Mouse (Mus musculus) telencephalon, adult 2 months (tissue): ENCODE data around the gene Cenpu.
A peak's percentile ranks its signal among the peaks of the same experiment; 100 is the strongest.

Experiments
- DNase-seq: peaks from one replicate; pipeline ENCODE4 v3.0.0-alpha.2; 2011; ENCODE audit warnings: low read depth, low spot score

The Cenpu gene

GRCm38 (mm10) chr8:46551615-46552440 lies at the start of gene Cenpu:
Cenpu (plus strand) TSS chr8:46552028.
- peak; percentile 99 for DNase-seq

DNA sequence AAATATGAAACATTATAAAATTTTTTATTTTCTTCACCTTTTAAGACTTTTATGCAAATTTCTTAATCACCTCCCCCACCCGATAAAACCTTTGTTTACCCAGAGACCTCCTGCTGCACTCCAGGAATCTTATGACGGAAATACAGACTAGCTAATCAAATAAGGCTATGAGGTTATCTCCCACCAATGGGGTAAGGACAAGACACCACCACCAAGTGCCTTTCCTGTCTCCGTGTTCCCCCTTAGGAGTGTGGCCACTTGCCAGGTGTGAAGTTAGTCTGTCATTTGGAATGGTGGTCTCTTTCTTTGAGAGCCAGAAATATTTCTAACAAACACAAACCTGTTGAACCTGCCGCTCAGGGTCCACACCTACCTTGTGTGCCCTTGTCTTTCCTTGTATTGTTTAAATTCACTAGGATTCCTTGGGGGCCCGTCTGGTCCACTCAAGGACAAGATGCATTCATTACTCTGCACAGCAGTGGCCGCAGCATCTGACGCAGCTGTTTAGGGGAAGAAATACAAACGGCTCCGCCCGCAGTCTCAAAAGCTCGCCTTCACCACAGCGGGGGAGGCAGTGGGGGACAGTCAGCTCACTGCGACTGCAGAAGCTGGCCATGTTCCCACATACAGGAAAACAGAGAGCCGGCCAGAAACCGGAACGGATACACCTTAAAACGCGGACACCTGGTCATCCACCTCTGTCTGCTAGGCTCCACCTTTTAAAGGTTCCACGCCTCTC lies 49.3 kb upstream of the Cenpu start:
- DNase-seq: no peak

GRCm38 (mm10) chr8:46503072-46503695 lies 48.6 kb upstream of the Cenpu start:
- no peak for DNase-seq

GRCm38 (mm10) chr8:46504196-46504595 lies 47.6 kb upstream of the Cenpu start:
- no peak for DNase-seq

- no peak for DNase-seq
These were observed 43.1 kb upstream of the Cenpu start for GRCm38 (mm10) chr8:46508488-46509395.

GRCm38 (mm10) chr8:46509474-46509873 lies 42.4 kb upstream of the Cenpu start:
- DNase-seq: no peak

GRCm38 (mm10) chr8:46511336-46511735 lies 40.5 kb upstream of the Cenpu start:
- DNase-seq: no peak

GRCm38 (mm10) chr8:46512538-46512937 lies 39.3 kb upstream of the Cenpu start:
- DNase-seq: no peak

GRCm38 (mm10) chr8:46514027-46514426 lies 37.8 kb upstream of the Cenpu start:
- DNase-seq: no peak

DNA sequence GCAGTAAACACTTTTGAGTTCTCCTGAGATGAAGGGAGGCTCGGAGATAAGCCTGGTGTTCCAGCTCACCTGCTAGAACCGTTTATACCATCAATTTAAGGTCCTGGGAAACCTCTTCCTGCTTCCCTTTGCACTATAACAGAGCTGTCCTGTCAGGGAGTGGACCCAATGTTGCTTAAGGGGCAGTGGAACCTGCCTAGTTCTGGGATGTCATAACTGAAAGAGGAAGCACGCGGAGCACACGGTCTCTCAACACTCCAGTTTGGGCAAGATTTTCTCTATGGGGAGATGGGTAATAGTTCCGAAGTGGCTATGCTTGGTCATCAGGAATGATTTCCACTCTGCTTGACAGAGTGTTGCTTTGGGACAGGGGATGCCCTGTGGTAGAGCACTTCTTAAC lies 31.2 kb upstream of the Cenpu start:
- no peak for DNase-seq

DNA sequence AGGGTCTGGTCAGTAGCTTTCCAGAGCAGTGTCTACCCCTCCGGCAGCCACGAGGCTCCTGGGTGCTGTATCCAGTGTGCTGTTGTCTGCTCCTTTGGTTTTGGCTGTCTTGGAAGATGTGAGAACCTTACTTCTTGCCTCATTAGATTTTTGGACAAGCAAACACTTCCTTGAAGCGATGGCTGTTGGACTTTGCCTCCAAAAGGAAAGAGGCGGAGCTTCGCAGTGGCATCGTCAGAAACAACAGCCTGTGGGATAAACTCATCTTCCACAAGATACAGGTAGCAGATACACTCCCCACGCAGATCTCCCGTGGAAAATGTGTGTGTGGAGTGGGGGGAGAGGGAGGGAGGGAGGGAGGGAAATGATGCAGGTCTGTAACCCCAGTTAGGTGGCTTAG lies 25.7 kb upstream of the Cenpu start:
- no peak for DNase-seq

DNA sequence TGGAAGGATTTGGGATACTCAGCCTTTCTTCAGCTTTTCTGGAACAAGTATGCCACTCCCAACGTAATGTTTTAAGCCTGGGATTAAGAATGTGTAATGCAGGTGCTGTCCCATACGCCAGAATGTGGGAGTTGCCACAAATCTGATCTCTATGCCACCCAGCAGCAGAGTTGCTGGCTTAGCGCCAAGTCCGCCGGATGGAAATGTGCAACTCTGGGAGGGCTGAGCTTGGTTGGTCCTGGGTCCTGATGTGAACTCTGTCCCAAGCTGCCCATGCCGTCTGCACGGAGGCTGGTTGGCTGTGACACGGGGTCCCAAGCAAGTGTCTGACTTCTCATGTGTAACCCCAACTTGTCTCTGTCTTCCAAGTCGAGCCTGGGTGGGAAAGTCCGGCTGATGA lies 25.0 kb upstream of the Cenpu start:
- DNase-seq: no peak

DNA sequence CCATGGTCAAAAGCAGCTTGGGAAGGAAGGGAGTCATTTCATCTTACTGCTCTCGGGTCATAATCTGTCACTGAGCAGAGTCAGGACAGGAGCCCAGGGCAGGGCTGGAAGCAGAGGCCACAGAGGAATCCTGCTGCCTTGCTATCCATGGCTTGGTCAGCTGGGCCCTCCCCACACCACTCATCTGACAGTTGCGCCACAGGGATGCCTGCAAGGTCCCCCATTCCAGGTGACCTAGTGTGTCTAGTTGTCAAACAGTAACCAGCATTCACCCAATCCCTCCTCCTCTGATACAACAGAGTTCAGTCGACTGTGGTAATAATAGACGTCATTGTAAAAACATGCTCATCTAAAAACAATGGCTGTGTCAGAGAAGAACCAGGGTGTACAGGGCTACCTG lies 22.3 kb upstream of the Cenpu start:
- no peak for DNase-seq

DNA sequence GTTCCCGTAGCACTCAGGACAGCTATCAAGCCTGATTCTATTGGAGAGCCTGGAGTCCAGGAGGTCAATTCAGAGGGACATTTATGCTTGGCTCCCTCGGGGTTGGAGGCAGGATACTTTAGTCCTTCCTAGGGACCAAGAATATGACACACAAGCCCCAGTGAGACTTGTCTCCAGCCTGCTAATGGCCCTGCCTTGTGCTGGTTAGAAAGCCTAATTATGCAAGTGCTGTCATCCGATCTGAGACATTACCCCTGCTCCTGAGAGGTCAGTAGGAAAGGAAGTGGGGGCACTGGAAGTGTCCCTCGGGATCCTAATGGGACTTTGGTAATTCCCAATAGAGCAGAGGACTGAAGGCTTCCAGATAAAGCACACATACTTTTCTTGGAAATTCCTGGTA lies 21.3 kb upstream of the Cenpu start:
- DNase-seq: no peak

DNA sequence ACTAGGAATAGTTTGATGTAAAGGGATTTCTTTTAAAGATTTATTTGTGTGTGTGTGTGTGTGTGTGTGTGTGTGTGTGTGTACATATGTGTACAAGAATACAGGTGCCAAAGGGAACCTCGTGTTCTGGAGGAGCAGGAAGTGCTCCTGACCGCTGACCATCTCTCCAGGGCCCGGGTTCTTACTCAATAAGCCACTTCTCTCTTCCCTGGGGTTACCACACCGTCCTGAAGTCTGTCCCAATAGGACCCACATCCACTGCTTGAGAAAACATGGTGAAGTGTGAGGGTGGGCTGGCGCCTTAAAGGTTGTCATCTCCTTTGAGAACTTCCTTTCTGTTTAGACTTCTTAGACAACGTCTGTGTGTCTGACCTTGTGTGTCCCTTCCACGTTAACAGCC lies 17.9 kb upstream of the Cenpu start:
- DNase-seq: no peak

DNA sequence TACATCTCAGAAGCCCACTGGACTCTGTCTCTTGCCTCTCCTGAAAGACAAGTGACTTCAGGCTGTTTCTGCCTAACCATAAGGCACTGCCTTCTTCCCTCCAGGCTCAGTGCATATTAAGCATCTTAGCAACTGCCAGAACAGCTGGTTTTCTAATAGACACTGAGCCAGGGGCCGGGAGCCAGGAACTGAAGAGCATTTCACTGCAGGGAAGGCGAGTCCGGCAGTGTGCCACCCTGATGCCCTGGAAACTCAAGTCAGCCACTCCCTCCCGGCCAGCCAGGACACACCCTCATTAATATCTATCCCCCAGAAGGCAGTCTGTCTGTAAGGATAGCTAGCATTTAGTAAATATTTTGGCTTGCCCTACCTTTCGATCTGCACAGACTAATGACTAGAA lies 12.1 kb upstream of the Cenpu start:
- DNase-seq: no peak

- DNase-seq: no peak
These were observed 8.6 kb upstream of the Cenpu start for GRCm38 (mm10) chr8:46543191-46543590.

DNA sequence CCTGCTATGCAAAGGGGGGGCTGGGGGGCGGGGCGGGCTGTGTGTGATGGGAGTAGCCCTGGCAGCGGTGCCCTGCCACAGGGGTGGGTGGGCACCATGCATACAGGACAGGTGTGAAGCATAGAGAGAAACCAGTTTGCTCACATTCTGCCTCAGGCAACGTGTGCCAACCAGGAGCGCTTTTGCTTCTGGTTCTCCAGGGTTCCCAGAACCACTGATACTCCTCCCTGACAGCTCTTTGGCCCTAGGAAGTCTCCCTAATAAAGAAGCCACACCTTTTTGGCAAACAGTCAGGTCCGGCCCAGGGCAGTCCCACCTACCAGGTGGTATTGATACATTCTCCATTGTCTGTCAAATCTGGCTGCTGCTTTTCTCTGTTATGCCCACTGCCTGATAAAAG lies 8.2 kb upstream of the Cenpu start:
- DNase-seq: no peak

GRCm38 (mm10) chr8:46545854-46546253 lies 6.0 kb upstream of the Cenpu start:
- no peak for DNase-seq

DNA sequence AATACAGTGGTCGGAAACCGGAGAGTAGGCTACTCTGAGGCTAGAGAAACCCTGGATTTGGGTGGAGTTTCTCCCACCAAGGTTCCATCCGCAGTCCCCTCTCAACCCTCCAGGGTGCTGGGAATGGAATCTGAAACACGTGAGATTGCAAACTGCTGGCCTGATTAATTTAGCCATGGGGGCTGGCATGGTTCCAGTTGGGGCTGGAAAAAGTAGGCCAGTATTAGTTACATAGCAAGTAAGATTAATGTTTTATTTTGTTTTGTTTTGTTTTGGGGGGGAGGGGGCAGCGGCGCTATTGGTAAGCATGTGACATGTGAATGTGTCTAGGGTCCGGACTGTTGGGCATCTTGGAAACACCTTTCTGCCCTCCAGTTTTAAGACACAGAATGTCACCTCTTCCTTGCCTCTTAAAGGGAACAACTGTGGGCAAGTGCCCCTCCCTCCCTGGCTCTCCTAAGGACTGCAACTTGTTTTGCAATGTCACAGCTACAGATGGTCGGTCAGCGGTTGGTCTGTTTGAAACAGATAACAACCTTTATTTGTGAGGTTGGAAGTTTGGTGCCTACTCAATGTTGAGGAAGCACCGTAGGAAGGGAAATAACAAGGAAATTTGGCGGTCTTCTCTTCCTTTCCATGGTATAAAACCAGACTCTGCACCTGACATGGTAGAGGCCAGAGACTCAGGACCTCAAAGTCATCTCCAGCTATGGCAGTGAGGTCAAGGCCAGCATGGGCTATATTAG lies 5.2 kb upstream of the Cenpu start:
- DNase-seq: no peak

DNA sequence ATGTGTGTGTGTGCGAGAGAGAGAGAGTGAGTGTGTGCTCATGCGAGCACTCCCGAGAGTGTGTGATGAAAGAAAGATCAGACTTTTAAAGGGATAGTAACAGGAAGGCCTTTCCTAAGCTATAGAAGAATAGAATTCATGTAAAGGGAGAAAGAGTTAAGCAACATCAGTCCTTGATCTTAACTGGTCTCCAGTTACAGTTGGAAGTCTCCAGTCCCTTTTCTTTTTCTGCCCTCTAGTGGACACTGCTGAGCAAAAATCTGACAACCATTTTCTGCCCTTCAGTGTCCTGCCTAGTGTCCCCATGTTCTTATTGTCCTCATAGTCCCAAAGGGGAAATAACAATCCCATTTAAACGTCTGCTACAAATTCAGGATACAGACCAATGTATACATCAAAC lies 4.6 kb upstream of the Cenpu start:
- peak; percentile 36 for DNase-seq
